Mouse (Mus musculus): ENCODE measurements around the gene 1500009C09Rik. TPM values are rescaled to one million over a fixed set of nuclear protein-coding genes. Genes with fewer than 3 reads are reported as not detected.
A peak's percentile ranks its signal among the peaks of the same experiment; 100 is the strongest.

1500009C09Rik gene
- polyA plus RNA-seq, 1 experiment: not detected

DNA sequence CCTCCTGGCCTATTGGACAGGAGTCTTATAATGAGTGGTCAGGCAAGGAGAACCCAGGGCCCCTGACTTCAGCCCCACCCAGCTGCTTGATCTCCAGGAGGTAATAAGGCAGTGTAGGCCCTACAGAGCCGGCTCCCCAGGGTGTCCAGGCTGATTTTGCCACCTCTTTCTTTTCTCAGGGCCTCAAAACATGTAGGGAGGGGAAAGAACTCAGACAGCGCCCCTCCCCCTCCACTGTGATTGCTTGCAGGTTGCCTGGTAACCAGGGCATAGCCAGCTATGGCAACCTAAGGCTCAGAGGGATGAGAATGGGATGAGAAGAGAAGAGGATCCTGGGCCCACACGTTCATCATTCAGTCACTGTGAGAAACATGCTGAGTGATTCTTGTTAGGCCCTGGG, 16.0 kb downstream of the 1500009C09Rik start:
- no peaks in the 10 kb centered on the region for H3K79me2 ChIP-seq (ENCODE audit: control insufficient read depth, insufficient read depth)
- H3K36me3 ChIP-seq (ENCODE audit: control insufficient read depth, insufficient read depth): no peaks in the 10 kb centered on the region
- no peak for TF ChIP-seq E2F4 (IDR thresholded peaks at IDR 0.05; ENCODE audit: insufficient read depth)
- TF ChIP-seq CEBPB (IDR thresholded peaks at IDR 0.05; ENCODE audit: insufficient read depth, poor library complexity, severe bottlenecking): no peak
- no peak for TF ChIP-seq MYOG (IDR thresholded peaks at IDR 0.05; ENCODE audit: control insufficient read depth in 1 of 3, insufficient read depth in 1 of 3, insufficient read length in 2 of 3, low read depth in 2 of 3)
- no peak for TF ChIP-seq MAX (IDR thresholded peaks at IDR 0.05; ENCODE audit: low read depth)
- no peak for TF ChIP-seq TCF3 (IDR thresholded peaks at IDR 0.05; ENCODE audit: insufficient read length, low read depth)
- TF ChIP-seq TCF12 (IDR thresholded peaks at IDR 0.05; ENCODE audit: insufficient read depth, poor library complexity, severe bottlenecking): no peak
- no peak for TF ChIP-seq SRF (IDR thresholded peaks at IDR 0.05; ENCODE audit: control insufficient read depth, insufficient read length, low read depth)
- TF ChIP-seq POLR2A (IDR thresholded peaks at IDR 0.05; ENCODE audit: insufficient read length, low read depth): no peak
- TF ChIP-seq MYOD1 (IDR thresholded peaks at IDR 0.05; ENCODE audit: control insufficient read depth in 1 of 3, insufficient read length in 2 of 3, low read depth in 2 of 3): no peak
- H3K4me2 ChIP-seq (ENCODE audit: low read depth): no peak overlapping the region
- H3ac ChIP-seq (ENCODE audit: control insufficient read depth, insufficient read length): no peak overlapping the region
- H3K4me3 ChIP-seq: no peak overlapping the region
- peaks cover 65% of the 10 kb centered on the region for H3K27me3 ChIP-seq (ENCODE audit: control insufficient read depth, insufficient read depth, insufficient read length)

GRCm38 (mm10) chr15:82268783-82269182, 16.6 kb downstream of the 1500009C09Rik start:
- H3K36me3 ChIP-seq (ENCODE audit: control insufficient read depth, insufficient read depth): no peaks in the 10 kb centered on the region
- no peak overlapping the region for H3K4me3 ChIP-seq
- no peak overlapping the region for H3ac ChIP-seq (ENCODE audit: control insufficient read depth, insufficient read length)
- TF ChIP-seq REST (IDR thresholded peaks at IDR 0.05; ENCODE audit: insufficient read depth, insufficient read length) (no peak), CEBPB (IDR thresholded peaks at IDR 0.05; ENCODE audit: insufficient read depth, poor library complexity, severe bottlenecking) (no peak), MYOD1 (IDR thresholded peaks at IDR 0.05; ENCODE audit: control insufficient read depth in 1 of 3, insufficient read length in 2 of 3, low read depth in 2 of 3) (no peak), TCF3 (IDR thresholded peaks at IDR 0.05; ENCODE audit: insufficient read length, low read depth) (no peak), E2F4 (IDR thresholded peaks at IDR 0.05; ENCODE audit: insufficient read depth) (no peak), MAX (IDR thresholded peaks at IDR 0.05; ENCODE audit: low read depth) (no peak)
- no peak overlapping the region for H3K4me2 ChIP-seq (ENCODE audit: low read depth)
- H3K27me3 ChIP-seq (ENCODE audit: control insufficient read depth, insufficient read depth, insufficient read length): peaks cover 68% of the 10 kb centered on the region
- H3K79me2 ChIP-seq (ENCODE audit: control insufficient read depth, insufficient read depth): no peaks in the 10 kb centered on the region

GRCm38 (mm10) chr15:82271201-82271600, 19.0 kb downstream of the 1500009C09Rik start:
- Histone ChIP-seq H3K27me3 (ENCODE audit: control insufficient read depth, insufficient read depth, insufficient read length) (peaks cover 72% of the 10 kb centered on the region), H3K4me3 (no peak overlapping the region), H3K79me2 (ENCODE audit: control insufficient read depth, insufficient read depth) (no peaks in the 10 kb centered on the region), H3ac (ENCODE audit: control insufficient read depth, insufficient read length) (no peak overlapping the region), H3K4me2 (ENCODE audit: low read depth) (no peak overlapping the region), H3K36me3 (ENCODE audit: control insufficient read depth, insufficient read depth) (no peaks in the 10 kb centered on the region)
- no peak for TF ChIP-seq MAX (IDR thresholded peaks at IDR 0.05; ENCODE audit: low read depth)
- peak in 1 of 3 experiments; percentile 57 for TF ChIP-seq MYOG (IDR thresholded peaks at IDR 0.05; ENCODE audit: control insufficient read depth in 1 of 3, insufficient read depth in 1 of 3, insufficient read length in 2 of 3, low read depth in 2 of 3)
- peak in 1 of 3 experiments; percentile 62 for TF ChIP-seq MYOD1 (IDR thresholded peaks at IDR 0.05; ENCODE audit: control insufficient read depth in 1 of 3, insufficient read length in 2 of 3, low read depth in 2 of 3)

DNA sequence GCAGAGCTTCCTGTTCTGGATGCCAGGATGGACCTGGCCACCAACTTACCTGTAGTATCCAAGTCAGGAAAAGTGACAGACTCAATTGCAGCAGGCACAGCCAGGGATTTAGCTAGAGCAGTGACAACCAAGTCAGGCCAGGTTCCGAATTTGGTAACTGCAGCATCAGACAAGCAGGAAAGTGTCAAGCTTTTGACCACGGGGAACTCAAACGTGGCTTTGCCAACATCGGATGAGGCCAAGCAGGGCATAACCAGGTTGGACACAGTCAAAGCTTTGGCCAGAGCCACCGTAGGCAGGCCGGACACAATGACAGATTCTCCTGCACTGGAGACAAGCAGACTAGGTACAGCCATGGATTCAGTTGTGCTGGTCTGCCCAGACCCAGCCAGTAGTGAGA, 20.1 kb downstream of the 1500009C09Rik start:
- H3K4me2 ChIP-seq (ENCODE audit: low read depth): no peak overlapping the region
- no peak overlapping the region for H3K4me3 ChIP-seq
- no peak overlapping the region for H3ac ChIP-seq (ENCODE audit: control insufficient read depth, insufficient read length)
- peaks cover 83% of the 10 kb centered on the region for H3K27me3 ChIP-seq (ENCODE audit: control insufficient read depth, insufficient read depth, insufficient read length)
- TF ChIP-seq USF1 (IDR thresholded peaks at IDR 0.05; ENCODE audit: low read depth) (no peak), POLR2A (IDR thresholded peaks at IDR 0.05; ENCODE audit: insufficient read length, low read depth) (no peak), TCF12 (IDR thresholded peaks at IDR 0.05; ENCODE audit: insufficient read depth, poor library complexity, severe bottlenecking) (no peak), REST (IDR thresholded peaks at IDR 0.05; ENCODE audit: insufficient read depth, insufficient read length) (no peak), POLR2AphosphoS2 (IDR thresholded peaks at IDR 0.05; ENCODE audit: insufficient read length, low read depth) (no peak), E2F4 (IDR thresholded peaks at IDR 0.05; ENCODE audit: insufficient read depth) (no peak), MYOD1 (IDR thresholded peaks at IDR 0.05; ENCODE audit: control insufficient read depth in 1 of 3, insufficient read length in 2 of 3, low read depth in 2 of 3) (no peak), MAX (IDR thresholded peaks at IDR 0.05; ENCODE audit: low read depth) (no peak), TCF3 (IDR thresholded peaks at IDR 0.05; ENCODE audit: insufficient read length, low read depth) (no peak), MYOG (IDR thresholded peaks at IDR 0.05; ENCODE audit: control insufficient read depth in 1 of 3, insufficient read depth in 1 of 3, insufficient read length in 2 of 3, low read depth in 2 of 3) (no peak), CEBPB (IDR thresholded peaks at IDR 0.05; ENCODE audit: insufficient read depth, poor library complexity, severe bottlenecking) (no peak), SRF (IDR thresholded peaks at IDR 0.05; ENCODE audit: control insufficient read depth, insufficient read length, low read depth) (no peak)
- H3K79me2 ChIP-seq (ENCODE audit: control insufficient read depth, insufficient read depth): no peaks in the 10 kb centered on the region
- no peaks in the 10 kb centered on the region for H3K36me3 ChIP-seq (ENCODE audit: control insufficient read depth, insufficient read depth)

DNA sequence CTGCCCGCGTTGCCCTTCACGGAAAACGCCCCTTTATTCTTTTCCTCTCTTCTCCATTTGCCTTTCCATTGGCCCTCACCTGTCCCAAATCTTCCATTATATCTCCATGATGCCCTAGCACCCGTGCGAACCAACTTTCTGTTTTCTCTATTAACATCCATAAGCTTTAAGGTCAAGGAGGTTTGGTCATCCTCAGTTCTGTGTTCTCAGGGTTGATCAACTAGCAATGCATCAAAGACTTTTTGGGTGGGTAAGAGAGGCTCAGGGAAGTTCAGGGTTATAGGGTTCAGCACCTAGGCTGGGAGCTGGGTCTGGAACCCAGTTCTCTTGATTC, 22.4 kb downstream of the 1500009C09Rik start, which contains the start of gene Sept3:
TSS of gene Sept3 (plus strand) at position 301 of the 334 bp plus-strand sequence.
- H3ac ChIP-seq (ENCODE audit: control insufficient read depth, insufficient read length): no peak within 1 kb of the TSS
- H3K27me3 ChIP-seq (ENCODE audit: control insufficient read depth, insufficient read depth, insufficient read length): peaks cover 88% of the 10 kb centered on the region
- TF ChIP-seq REST (IDR thresholded peaks at IDR 0.05; ENCODE audit: insufficient read depth, insufficient read length): no peak
- TF ChIP-seq POLR2AphosphoS2 (IDR thresholded peaks at IDR 0.05; ENCODE audit: insufficient read length, low read depth): no peak
- TF ChIP-seq E2F4 (IDR thresholded peaks at IDR 0.05; ENCODE audit: insufficient read depth): no peak
- no peak for TF ChIP-seq TCF12 (IDR thresholded peaks at IDR 0.05; ENCODE audit: insufficient read depth, poor library complexity, severe bottlenecking)
- no peak for TF ChIP-seq MAX (IDR thresholded peaks at IDR 0.05; ENCODE audit: low read depth)
- TF ChIP-seq USF1 (IDR thresholded peaks at IDR 0.05; ENCODE audit: low read depth): no peak
- no peak for TF ChIP-seq SRF (IDR thresholded peaks at IDR 0.05; ENCODE audit: control insufficient read depth, insufficient read length, low read depth)
- no peak for TF ChIP-seq MYOG (IDR thresholded peaks at IDR 0.05; ENCODE audit: control insufficient read depth in 1 of 3, insufficient read depth in 1 of 3, insufficient read length in 2 of 3, low read depth in 2 of 3)
- no peak for TF ChIP-seq MYOD1 (IDR thresholded peaks at IDR 0.05; ENCODE audit: control insufficient read depth in 1 of 3, insufficient read length in 2 of 3, low read depth in 2 of 3)
- no peak for TF ChIP-seq CEBPB (IDR thresholded peaks at IDR 0.05; ENCODE audit: insufficient read depth, poor library complexity, severe bottlenecking)
- no peak for TF ChIP-seq TCF3 (IDR thresholded peaks at IDR 0.05; ENCODE audit: insufficient read length, low read depth)
- TF ChIP-seq POLR2A (IDR thresholded peaks at IDR 0.05; ENCODE audit: insufficient read length, low read depth): no peak

More for the DNA sequence above, 22.4 kb downstream of the 1500009C09Rik start, which contains the start of gene Sept3:
- Histone ChIP-seq H3K4me2 (ENCODE audit: low read depth) (peak within 1 kb of the TSS; percentile 48), H3K4me3 (no peak within 1 kb of the TSS), H3K79me2 (ENCODE audit: control insufficient read depth, insufficient read depth) (no peaks in the 10 kb centered on the region), H3K36me3 (ENCODE audit: control insufficient read depth, insufficient read depth) (no peaks in the 10 kb centered on the region)

Data from myocyte (in vitro differentiated cells).